Mouse (Mus musculus): ENCODE data around the gene Palld.

Gene Palld

GRCm38 (mm10) chr8:61556219-61556618 lies 346.3 kb downstream of the Palld start:
- DNase-seq (ENCODE audit: low spot score in 2 of 2), result no peak

DNA sequence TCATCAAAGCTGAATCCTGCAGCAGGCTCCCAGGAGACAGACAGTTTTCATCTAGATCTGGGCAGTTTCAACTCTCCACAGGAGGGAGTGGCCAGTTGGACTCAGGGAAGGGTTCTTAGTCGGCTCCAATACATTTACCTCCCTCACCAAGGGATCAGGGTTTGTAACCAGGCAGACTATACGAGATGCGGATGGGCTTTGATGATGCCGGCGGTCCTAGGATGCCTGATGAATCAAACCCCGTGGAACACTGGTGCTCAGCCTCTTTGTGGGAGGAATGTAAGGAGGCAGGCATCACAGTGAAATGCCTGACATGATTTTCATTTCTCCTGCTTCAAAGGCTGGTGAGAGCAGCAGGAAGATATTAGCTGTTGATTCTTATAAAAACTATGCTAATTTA lies 347.1 kb downstream of the Palld start:
- DNase-seq (ENCODE audit: low spot score in 2 of 2), result no peak

DNA sequence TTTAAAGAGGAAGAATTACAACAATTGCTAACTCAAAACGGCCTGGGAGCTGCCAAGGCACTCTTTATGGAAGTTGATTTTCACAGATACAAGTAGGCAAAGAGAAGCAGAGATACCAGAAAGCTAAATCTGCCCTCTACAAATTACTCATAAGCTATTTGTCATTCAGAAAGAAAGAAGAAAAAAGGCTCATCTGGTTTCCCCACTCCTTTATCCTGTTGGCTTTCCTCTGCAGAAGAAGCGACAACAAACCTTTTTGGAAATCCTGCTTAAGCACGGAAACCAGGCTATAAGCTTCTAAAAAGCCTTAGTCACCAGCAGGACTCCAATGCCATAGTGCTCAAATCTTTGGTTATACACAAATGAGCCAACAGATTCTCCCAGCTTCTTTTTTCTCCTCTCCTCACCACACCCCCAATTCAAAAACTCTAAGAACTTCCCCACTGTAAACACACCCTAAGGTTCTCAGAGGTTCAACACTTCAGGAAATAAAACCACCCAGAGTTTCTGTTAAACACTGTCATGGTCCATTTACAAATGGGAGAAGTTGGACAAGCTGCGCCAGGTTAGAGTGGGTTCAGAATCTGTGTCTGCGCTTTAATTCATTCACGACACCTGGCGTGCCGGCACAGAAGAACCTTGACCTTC lies 349.6 kb downstream of the Palld start:
- no peak for DNase-seq (ENCODE audit: low spot score in 2 of 2)

GRCm38 (mm10) chr8:61552221-61552620 lies 350.3 kb downstream of the Palld start:
- DNase-seq (ENCODE audit: low spot score in 2 of 2), result no peak

- DNase-seq (ENCODE audit: low spot score in 2 of 2), result no peak
Measured at GRCm38 (mm10) chr8:61550006-61550748, 352.3 kb downstream of the Palld start.

DNA sequence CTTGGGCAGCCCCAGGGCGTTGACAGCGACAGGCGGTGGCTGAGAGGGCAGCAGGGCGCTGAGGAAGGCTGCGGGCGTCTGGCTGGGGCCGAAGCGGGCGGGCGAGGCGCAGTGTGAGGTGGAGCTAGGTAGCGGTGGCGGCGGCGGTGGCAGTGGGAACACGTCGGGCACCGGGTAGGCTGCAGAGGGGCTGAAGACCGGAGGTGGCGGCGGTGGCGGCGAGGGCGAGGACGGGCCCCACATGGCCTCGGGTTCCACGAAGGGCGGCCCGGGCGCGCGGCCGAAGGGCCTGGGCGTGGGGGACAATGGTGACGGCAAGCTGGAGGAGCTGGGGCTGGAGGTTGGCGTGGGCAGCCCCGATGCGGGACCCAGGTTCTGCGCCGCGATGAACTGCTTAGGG lies 352.9 kb downstream of the Palld start:
- no peak for DNase-seq (ENCODE audit: low spot score in 2 of 2)

GRCm38 (mm10) chr8:61539828-61540500 lies 362.5 kb downstream of the Palld start:
- DNase-seq (ENCODE audit: low spot score in 2 of 2), result peak in 1 of 2 experiments; percentile 91

DNA sequence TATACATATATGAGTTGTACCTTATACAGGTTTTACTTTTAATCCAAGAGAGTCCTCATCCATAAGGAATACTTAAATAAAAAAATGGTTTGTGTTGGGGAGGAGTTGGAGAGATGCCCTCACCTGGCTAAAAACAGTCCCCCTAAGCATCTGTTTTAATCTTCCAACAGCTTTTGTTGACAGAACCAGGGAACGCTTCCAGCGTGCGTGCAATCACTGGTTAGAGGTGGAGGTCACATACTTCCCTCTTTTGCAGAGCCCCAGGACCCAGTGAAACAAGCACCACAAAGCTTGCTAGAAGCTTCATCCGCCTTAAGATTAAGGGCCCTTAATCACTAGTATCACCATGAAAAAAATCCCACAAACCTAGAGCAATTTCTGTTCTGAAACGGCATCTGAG lies 365.0 kb downstream of the Palld start:
- DNase-seq (ENCODE audit: low spot score in 2 of 2), result no peak

- no peak for DNase-seq (ENCODE audit: low spot score in 2 of 2)
Measured at GRCm38 (mm10) chr8:61535472-61535871, 367.0 kb downstream of the Palld start.

- DNase-seq (ENCODE audit: low spot score in 2 of 2), result no peak
Measured at GRCm38 (mm10) chr8:61533356-61533926, 369.0 kb downstream of the Palld start.

- DNase-seq (ENCODE audit: low spot score in 2 of 2), result no peak
Measured at GRCm38 (mm10) chr8:61532831-61533230, 369.7 kb downstream of the Palld start.

GRCm38 (mm10) chr8:61531944-61532795 lies 370.3 kb downstream of the Palld start:
- DNase-seq (ENCODE audit: low spot score in 2 of 2), result no peak

- DNase-seq (ENCODE audit: low spot score in 2 of 2), result no peak
Measured at GRCm38 (mm10) chr8:61528642-61529041, 373.8 kb downstream of the Palld start.

DNA sequence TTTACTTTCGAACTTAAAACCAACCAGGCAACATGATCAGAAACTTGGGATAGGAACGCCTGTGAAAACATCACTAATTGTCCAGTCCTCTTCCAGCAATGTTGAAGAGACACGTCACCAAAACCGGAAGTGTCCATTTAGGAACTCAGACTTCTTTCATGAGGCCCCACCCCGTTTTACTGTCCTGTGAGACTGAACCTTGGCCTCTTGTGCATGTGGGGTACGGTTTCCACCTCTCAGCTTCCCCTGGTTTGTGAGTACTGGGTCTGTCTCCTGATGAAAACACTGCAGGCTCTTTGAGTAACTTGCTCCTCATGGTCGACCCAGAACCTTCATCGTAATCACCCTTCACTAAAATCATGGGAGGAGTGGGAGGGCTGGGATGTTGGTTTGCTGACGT lies 374.3 kb downstream of the Palld start:
- DNase-seq (ENCODE audit: low spot score in 2 of 2), result no peak

- DNase-seq (ENCODE audit: low spot score in 2 of 2), result no peak
Measured at GRCm38 (mm10) chr8:61527037-61527436, 375.5 kb downstream of the Palld start.

GRCm38 (mm10) chr8:61522132-61522531 lies 380.4 kb downstream of the Palld start:
- DNase-seq (ENCODE audit: low spot score in 2 of 2), result peak in 1 of 2 experiments; percentile 62

DNA sequence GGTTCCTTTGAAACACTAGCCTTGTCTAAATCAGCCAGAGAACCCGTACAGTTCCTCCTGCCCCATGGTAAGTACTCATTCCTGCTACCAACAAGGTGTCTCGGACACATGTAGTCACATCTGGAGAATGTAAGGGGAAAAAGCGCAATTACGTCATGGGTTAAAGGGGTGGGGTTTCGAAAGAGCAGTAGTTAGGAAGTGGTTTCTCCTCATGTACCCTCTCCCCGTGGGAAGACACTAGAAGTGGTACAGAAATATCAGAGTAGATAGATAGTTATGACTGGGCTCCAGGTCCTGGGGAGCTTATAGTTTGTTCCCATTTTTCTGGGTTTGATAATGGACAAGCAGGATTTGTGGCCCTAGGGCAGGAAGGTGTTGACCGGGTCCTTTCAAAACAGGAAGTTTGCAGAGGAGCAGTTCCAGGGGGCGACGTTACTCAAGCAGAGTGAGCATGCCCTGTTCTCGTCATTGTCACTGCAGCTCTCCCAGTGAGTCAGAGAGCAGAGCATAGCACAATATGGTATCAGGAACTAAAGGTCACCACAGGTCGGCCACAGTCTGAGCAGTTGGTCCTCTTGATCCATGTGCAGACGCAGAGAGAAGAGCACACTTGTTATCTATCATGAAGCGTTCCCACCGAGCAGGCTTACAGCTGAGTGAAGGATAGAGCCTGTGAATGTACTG lies 384.8 kb downstream of the Palld start:
- DNase-seq (ENCODE audit: low spot score in 2 of 2), result no peak

GRCm38 (mm10) chr8:61516745-61517501 lies 385.6 kb downstream of the Palld start:
- DNase-seq (ENCODE audit: low spot score in 2 of 2), result no peak

DNA sequence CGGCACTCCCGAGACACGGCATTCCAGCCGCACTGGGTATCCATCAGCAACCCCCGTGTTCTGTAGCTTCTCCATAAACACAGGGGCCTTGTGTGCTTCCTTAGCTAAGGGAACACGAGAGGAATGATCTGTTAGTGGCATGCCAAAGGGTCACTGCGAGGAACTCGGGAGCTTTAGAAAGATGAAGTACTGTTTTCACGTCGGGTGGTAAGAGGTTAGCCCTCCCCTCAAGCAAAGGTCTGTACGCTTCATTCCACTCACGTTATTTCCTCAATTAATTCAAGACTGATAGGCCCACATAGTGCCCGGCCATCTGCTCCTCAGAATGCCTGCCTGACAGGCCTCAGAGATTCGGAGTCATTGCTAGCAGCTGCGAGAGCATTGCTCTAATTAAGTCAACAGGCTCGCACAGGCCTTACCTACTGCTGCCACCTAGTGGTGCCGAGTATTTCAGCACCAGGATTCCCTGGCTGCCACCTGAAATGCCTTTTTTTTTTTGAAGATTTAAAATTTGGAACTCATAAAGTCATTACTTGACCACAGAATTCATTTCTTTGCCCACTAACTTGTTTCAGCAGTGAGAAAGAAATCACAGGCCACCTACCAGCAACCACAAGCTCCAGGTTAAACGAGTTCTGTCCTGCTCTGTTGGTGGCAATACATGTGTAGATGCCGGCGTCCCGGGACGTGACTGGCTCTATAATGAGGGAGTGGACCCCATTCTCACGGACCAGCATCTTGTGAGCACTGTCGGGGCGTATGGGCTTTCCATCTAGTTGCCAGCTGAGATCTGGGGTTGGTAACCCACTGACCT lies 386.4 kb downstream of the Palld start:
- peak; percentile 26 to 89 for DNase-seq (ENCODE audit: low spot score in 2 of 2)
